Mouse (Mus musculus): ENCODE data around the gene Gm3194.
"Not testable (repeated sequence)": the region's sequence is repeated elsewhere in the genome, so short reads cannot be mapped to it uniquely, and the experiment has no call there.

Gm3194 gene

GRCm38 (mm10) chr14:5455367-5455766, at the start of gene Gm3194:
Gm3194 (minus strand) TSS chr14:5455467.
- not testable (repeated sequence) for DNase-seq (ENCODE audit: extremely low read depth, low read depth)

- DNase-seq (ENCODE audit: extremely low read depth, low read depth): not testable (repeated sequence)
Measured at GRCm38 (mm10) chr14:5501374-5501773, 46.1 kb upstream of the Gm3194 start, which contains the start of gene Gm3488. Gm3488 (plus strand) TSS chr14:5501674.

GRCm38 (mm10) chr14:5483907-5484306, 28.6 kb upstream of the Gm3194 start, which contains the start of gene Gm3187:
Gm3187 (plus strand) TSS chr14:5484207.
- DNase-seq (ENCODE audit: extremely low read depth, low read depth): not testable (repeated sequence)

- not testable (repeated sequence) for DNase-seq (ENCODE audit: extremely low read depth, low read depth)
Measured at GRCm38 (mm10) chr14:5477730-5478129, 22.5 kb upstream of the Gm3194 start, which contains the start of gene Gm8246. Gm8246 (minus strand) TSS chr14:5477830.

GRCm38 (mm10) chr14:5460469-5460868, 5.2 kb upstream of the Gm3194 start:
- DNase-seq (ENCODE audit: extremely low read depth, low read depth): not testable (repeated sequence)

- DNase-seq (ENCODE audit: extremely low read depth, low read depth): not testable (repeated sequence)
Measured at GRCm38 (mm10) chr14:5388949-5389348, 66.3 kb downstream of the Gm3194 start, which contains the start of gene Gm3500. Gm3500 (minus strand) TSS chr14:5389049.
